Mouse (Mus musculus) layer of hippocampus, adult 11-12 months (tissue): ENCODE measurements around the gene Crybg1.

Experiments
- DNase-seq: peaks from one replicate; pipeline ENCODE4 v3.0.0; 2022; ENCODE audit warnings: low spot score

Gene Crybg1

GRCm38 (mm10) chr10:44148337-44149317 lies at the start of gene Crybg1:
Gene Crybg1 (minus strand): TSS chr10:44148853.
- peak; percentile 18 for DNase-seq

DNA sequence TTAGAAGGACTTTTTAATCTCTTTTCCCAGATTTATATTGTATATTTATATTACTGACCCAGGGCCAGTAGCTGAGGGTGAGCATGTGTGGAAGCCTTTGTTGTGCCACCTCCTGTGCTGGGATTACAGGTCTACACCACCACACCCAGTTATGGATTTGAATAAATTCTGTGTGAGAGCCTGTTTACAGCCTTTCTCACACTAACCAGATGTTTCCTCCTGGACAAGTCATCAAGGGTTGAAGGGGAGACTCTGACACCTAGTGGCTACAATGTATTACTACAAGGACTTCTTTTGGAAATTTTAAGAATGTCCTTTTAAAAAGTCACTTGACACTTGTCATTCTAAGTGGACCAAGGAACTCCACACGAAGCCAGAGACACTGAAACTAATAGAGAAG lies 28.7 kb upstream of the Crybg1 start:
- no peak for DNase-seq

DNA sequence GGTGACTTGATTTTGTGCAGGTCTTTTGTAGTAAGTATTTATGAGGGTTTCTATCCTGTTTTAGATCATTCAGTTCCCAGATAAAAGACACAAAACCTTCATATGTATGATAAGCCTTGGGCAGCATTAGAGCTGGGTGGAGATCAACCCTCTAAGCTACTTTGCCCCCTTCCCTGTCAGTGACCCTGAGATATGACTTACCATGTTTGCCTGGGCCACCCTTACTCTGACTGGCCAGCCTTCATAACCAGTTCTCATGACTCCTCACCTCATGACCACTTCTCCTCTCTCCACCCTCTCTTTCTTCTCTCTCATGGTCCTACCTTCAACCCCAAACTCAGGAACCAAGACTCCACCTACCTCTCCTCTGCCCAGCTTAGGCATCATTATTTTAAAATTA lies 27.9 kb upstream of the Crybg1 start:
- no peak for DNase-seq

GRCm38 (mm10) chr10:44176120-44176519 lies 27.5 kb upstream of the Crybg1 start:
- no peak for DNase-seq

DNA sequence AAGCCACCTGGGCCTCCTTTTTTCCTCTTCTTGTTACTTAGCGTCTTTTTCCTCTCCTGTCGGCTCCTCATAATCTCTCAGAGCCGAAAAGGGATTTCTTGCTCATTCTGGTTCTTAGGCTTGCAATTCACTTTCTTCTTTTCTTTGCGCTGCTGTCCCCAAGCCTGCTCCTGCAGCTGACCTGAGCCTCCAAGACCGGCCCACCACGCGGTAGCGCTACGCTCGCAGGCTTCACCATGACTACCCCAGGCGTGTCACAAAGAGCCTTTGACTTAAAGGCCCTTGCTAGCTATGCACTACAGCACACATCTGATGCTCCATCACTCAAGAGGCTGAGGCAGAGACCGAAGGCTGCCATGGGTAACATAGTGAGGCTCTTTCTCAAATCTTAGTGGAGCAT lies 21.5 kb upstream of the Crybg1 start:
- no peak for DNase-seq

DNA sequence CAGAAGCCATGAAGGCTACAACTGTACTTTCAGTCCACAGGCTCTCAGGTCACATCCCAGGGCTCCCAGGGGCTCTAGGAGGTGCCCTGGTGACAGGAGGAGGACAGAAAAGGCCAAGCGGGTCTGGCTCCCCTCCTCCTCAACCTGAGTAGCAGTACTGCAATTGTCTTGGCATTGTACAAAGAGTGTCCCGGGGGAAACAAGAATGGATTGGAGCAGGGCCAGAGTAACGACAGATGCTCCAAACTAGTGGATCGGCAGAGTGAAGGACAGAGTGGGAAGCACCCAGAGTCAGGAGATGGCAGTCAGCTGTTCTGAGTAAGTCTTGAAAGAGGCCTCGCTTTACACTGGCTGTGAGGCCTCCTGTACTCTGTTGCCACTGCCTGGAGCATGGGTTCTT lies 18.4 kb upstream of the Crybg1 start:
- DNase-seq, result no peak

DNA sequence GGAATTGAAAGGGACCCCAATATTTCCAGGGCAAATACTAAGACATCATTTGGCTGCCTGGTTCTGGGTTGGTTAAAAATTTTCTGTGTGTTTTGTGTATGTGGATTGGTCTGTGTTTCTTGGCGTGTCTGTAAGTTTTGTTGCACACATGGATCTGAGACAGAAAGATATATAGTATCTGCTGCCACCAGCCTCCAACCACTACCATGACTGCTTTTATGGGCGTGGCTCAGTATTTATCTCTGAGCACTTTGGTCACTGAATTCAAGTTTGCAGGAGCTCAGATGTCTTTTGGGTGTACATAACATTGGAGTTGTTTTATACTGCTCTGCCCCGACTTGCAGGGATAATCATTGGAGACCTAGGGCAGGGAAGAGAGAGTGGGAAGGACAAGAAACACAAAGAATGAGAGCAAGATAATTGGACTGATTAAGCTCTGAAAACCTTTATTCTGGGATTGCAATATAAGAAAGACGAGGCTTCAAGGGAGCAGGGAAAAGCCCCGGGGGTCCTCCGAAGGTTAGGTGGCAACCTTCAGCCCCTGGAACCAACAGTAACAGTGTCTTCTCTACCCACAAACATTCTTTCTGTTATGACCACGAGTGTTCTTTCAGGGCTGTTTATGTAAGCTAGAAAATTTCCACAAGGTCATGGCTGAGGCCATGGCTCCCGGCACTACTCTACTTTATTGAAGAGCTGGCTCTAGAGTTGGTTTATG lies 15.8 kb upstream of the Crybg1 start:
- DNase-seq, result no peak

DNA sequence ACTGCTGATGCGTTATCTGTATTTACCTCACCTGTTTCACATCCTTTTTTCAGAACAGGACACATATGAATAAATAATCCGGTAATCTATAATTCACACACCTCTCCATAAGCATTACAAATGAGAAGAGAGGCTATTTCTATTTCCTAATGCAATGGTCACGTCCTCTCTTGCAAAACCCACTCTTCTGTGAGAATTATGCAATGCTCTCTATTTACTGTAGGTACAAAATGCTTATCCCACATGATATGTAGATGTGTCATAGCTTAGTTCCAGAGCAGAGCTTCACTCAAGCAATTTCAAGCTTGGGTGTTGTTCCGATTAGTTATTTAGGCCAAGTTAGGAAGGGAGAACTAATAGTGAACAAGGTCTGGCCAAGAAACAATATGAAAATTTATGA lies 14.4 kb upstream of the Crybg1 start:
- no peak for DNase-seq

DNA sequence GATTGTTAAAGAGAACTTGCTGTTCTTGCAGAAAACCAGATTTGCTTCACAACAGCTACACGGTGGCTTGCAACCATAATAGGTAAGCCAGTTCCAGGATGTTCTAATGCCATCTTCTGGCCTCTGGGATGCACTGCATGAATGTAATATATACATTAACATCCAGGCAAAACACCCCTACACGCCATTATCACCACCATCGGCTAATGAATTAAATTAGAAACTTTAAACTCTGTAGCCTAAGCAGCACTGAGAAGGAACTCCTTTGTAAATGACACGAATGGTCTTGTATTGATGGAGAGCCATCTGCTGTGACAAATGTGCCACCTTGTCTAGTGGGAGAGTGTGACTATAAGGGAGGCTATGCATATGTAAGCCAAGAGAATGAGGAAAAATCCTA lies 11.5 kb upstream of the Crybg1 start:
- DNase-seq, result peak; percentile 6

DNA sequence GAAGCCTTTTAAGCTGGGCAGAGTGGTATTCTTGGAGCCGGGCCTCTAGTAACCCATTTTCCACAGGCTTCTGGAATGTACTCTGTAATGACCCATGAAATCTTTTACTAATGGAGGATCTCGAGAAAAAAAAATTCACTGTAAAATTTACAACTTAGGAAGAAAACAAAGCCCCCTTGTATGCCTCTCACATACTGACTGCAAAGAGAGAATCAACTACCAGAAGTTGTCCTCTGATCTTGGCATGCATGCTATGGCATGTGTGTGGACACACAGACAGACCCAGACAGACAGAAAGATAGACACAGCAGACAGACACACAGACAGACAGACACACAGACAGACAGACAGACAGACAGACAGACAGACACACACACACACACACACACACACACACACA lies 8.8 kb upstream of the Crybg1 start:
- no peak for DNase-seq

- DNase-seq, result no peak
Observed at GRCm38 (mm10) chr10:44150501-44150900, 1.8 kb upstream of the Crybg1 start.

- DNase-seq, result no peak
Observed at GRCm38 (mm10) chr10:44143401-44143800, 5.3 kb downstream of the Crybg1 start.

- no peak for DNase-seq
Observed at GRCm38 (mm10) chr10:44138137-44138855, 10.4 kb downstream of the Crybg1 start.

DNA sequence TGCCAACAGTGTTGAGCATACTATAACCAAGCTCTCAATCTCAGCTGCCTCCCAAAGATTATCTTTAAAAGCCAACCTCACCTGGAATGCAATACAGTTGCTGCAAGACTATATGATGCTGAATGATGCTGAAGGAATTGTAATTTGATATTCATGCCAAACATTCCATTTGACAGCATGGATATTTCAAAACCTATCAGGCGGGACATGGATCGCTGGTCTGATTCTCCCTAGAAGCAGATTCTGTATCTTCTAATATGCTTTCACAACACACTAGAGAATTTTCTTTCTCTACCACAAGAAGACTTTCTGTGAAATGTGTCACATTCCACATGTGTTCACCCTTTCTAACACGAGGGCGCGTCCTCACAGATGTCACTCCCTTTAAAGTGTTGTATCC lies 22.6 kb downstream of the Crybg1 start:
- DNase-seq, result no peak

DNA sequence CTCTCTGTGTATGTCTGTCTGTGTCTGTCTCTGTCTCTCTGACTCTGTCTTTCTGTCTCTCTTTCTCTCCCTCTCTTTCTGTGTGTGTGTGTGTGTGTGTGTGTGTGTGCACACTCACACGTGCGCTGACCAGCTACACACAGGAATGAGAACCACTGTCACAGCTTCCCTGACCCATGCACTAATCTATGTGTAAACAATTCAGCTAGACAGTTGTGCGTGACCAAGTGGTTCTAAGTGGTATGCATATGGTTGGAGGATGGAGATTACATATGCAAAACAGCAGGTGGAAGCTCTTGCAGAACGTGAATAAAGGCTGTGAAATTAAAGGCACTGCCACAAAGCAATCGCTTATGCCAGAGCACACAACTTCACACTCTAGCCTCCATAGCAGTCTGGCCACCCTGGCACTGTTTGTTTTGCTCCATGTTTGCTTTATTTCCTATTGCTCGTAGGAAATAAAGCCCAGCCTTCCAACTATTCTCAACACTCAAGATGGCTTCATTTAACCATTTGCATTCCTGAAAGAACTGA lies 24.2 kb downstream of the Crybg1 start:
- DNase-seq, result no peak

GRCm38 (mm10) chr10:44118616-44119015 lies 30.0 kb downstream of the Crybg1 start:
- no peak for DNase-seq

DNA sequence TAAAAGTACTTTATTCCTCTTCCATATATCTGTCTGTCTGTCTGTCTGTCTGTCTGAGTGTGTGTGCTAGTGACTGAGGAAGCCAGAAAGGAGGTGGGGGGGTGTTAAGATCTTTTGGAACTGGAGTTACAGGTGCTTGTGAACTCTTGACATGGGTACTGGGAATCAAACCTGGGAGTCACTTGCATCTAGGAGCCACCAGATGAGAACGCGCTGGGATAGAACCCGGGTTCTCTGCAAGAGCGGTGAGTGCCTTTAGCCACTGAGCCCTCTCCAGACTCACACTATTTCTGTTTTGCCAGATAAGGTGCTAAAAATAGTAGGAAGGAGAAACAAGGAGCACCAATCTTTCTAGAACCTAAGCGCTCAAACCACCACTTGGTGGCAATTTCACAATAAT lies 31.9 kb downstream of the Crybg1 start:
- DNase-seq, result no peak

GRCm38 (mm10) chr10:44114611-44115010 lies 34.0 kb downstream of the Crybg1 start:
- DNase-seq, result no peak

DNA sequence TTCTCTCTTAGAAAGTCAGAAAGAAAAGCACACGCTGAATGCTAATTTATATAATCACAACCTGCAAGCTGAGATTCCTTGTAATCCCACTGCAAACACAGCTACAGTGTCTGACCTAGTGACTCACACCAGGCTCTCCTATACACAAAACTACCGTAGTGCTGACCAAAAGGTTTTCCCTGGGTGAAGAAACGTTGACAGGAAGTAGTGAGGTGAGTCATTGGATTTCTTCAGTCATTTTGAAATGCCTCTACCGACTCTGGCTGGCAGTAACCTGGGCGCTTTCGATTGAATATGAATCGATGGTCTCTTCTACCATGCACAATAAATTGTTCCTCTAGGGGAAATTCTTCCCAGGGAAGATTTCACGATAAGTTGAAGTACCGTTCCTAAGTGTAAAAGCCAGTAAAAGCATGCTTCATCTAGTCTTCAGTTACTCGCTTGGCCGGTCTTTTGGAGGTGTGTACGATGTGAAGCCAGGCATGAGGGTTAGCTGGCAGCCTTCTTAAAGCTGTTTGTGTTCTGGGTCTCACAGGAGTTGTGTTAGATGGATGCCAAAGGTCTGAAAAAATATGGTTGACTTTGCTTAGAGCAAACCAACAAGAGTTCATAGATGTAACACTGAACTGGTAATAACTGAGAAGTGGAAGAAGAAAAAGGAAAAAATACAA lies 36.5 kb downstream of the Crybg1 start:
- no peak for DNase-seq

- DNase-seq, result no peak
Observed at GRCm38 (mm10) chr10:44111168-44111567, 37.5 kb downstream of the Crybg1 start.

DNA sequence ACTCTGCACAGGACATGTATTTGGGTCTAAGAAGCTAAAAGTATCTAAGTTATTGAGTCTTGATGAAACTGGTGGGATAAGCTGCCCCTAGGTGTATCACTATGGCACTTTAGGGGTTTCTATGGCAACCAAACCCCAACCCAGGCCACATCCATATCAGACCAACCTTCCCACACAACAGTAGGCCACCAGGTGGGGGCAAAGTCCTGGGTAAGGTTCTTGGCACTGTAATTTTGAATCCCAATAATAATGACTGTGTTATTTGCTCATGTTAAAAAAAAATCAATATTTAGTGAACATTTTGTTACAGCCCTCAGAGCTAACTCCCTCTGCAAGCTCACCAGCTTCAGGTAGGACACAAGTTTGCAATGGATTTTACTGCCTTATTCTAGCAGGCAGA lies 38.2 kb downstream of the Crybg1 start:
- no peak for DNase-seq

GRCm38 (mm10) chr10:44094794-44095193 lies 53.9 kb downstream of the Crybg1 start:
- DNase-seq, result no peak
